ENCODE assay signal across 10 mouse cellular contexts in genomic region chr14:25533631-25534395, GRCm38 (mm10).
DNase-seq lines count a peak whose midpoint lies in the region; ATAC-seq and TF ChIP-seq lines count a peak whose summit lies in the region.
"Had no signal": no experiment of that assay in that cellular context is flagged by ENCODE, and none has a peak within 500 bp of the region (broad histone marks: within the 10 kb centered on the region; RNA-seq: fewer than 3 reads in every experiment).

No protein-coding gene starts in this region.

- H3K36me3 ChIP-seq in liver, adult 2 months (ENCODE audit: control insufficient read depth, insufficient read depth, low read length) = no peaks in the 10 kb centered on the region
- no peaks in the 10 kb centered on the region for H3K36me3 ChIP-seq in heart, embryonic 16.5 days (ENCODE audit: control insufficient read depth, insufficient read depth)

- H3K27ac ChIP-seq in liver, adult 2 months (replicated peaks; ENCODE audit: insufficient read depth, low read depth, low read length) = peak overlapping the region; percentile 51
- H3K27ac ChIP-seq in heart, embryonic 16.5 days (ENCODE audit: low read length) = peak overlapping the region; percentile 47
- H3K27ac ChIP-seq: embryonic facial prominence, embryonic 12.5 days had no signal

- no peaks in the 10 kb centered on the region for H3K27me3 ChIP-seq in liver, adult 2 months (ENCODE audit: control insufficient read depth, insufficient read depth, low read length)
- H3K27me3 ChIP-seq in heart, embryonic 16.5 days (ENCODE audit: control insufficient read depth, insufficient read depth, low read length) = no peaks in the 10 kb centered on the region
- H3K27me3 ChIP-seq: embryonic facial prominence, embryonic 12.5 days had no signal

- no peak overlapping the region for H3K4me3 ChIP-seq in liver, adult 2 months (ENCODE audit: insufficient read depth, low read depth, low read length)
- no peak overlapping the region for H3K4me3 ChIP-seq in heart, embryonic 16.5 days (ENCODE audit: low read length)
- H3K4me3 ChIP-seq: embryonic facial prominence, embryonic 12.5 days had no signal

- no peak overlapping the region for H3K4me2 ChIP-seq in heart, embryonic 16.5 days (ENCODE audit: low read depth, low read length)
- H3K4me2 ChIP-seq: embryonic facial prominence, embryonic 12.5 days had no signal

- H3K9ac ChIP-seq in liver, adult 2 months (ENCODE audit: low read depth, low read length) = no peak overlapping the region
- no peak overlapping the region for H3K9ac ChIP-seq in heart, embryonic 16.5 days (ENCODE audit: low read length)
- H3K9ac ChIP-seq: embryonic facial prominence, embryonic 12.5 days had no signal

- no peak for TF ChIP-seq POLR2A in liver, adult 2 months (IDR thresholded peaks at IDR 0.05; ENCODE audit: extremely low read depth, insufficient read depth, low read length)

- 28% methylated on average over 9 of the region's 9 CpGs for WGBS in liver, adult 2 months
- WGBS in heart, embryonic 16.5 days = 57% methylated on average over 9 of the region's 9 CpGs

- peaks cover 46% of the 10 kb centered on the region for H3K4me1 ChIP-seq in liver, adult 2 months (ENCODE audit: control insufficient read depth, insufficient read depth, low read length)
- H3K4me1 ChIP-seq in heart, embryonic 16.5 days (ENCODE audit: control insufficient read depth, insufficient read depth, low read length) = peaks cover 49% of the 10 kb centered on the region

- H3K9me3 ChIP-seq in heart, embryonic 16.5 days (replicated peaks; ENCODE audit: control insufficient read depth, low read length) = no peaks in the 10 kb centered on the region
- H3K9me3 ChIP-seq: embryonic facial prominence, embryonic 12.5 days had no signal

- intact Hi-C loops in left cerebral cortex, postnatal 10 days (cut with DNase I) = no loop called here

- DNase-seq in adrenal gland, postnatal 14 days = peak; percentile 58
- no peak for DNase-seq in adrenal gland, postnatal 4 days (ENCODE audit: low spot score in 2 of 2)
- peak; percentile 78 for DNase-seq in liver, adult 2 months (ENCODE audit: extremely low read depth, low read depth, low spot score)
- DNase-seq in liver = no peak
- no peak for DNase-seq in left cerebral cortex, postnatal 10 days (ENCODE audit: extremely low spot score in 1 of 2, low spot score in 2 of 2)
- DNase-seq in left cerebral cortex, adult 9 months (ENCODE audit: low spot score in 2 of 2) = no peak

- ATAC-seq in heart, embryonic 16.5 days (replicated peaks; ENCODE audit: extremely low read depth, insufficient read depth, low FRiP score) = no peak
- peak; percentile 27; the same call in 1 of the 2 replicates for ATAC-seq in megakaryocyte progenitor cell, adult 5-6 weeks (replicated peaks; ENCODE audit: poor library complexity)
- ATAC-seq: inflammation-experienced regulatory T-cells, adult 6 months had no signal

- TF ChIP-seq CTCF in liver, adult 2 months (IDR thresholded peaks at IDR 0.05; ENCODE audit: low read depth, low read length) = no peak

- peaks cover 13% of the 10 kb centered on the region; the same call in 1 of the 2 replicates for H3K79me2 ChIP-seq in liver, adult 2 months (ENCODE audit: control insufficient read depth, insufficient read depth, low read length)

Comparison
In these comparisons a context has a peak if more than half of its experiments do, and no peak if none do; other contexts are left out.
1. DNase-seq: peak in adrenal gland, postnatal 14 days (single experiment) and liver, adult 2 months (single experiment); none in adrenal gland, postnatal 4 days (0 of 2), liver (single experiment), left cerebral cortex, postnatal 10 days (0 of 2) and left cerebral cortex, adult 9 months (0 of 2).